Mouse (Mus musculus) heart, adult 18-20 months (tissue): ENCODE measurements around the gene Ppm1l. TPM values are rescaled to one million over a fixed set of nuclear protein-coding genes. Genes with fewer than 3 reads are reported as not detected.
A peak's percentile ranks its signal among the peaks of the same experiment; 100 is the strongest.
"Not testable (repeated sequence)": the region's sequence is repeated elsewhere in the genome, so short reads cannot be mapped to it uniquely, and the experiment has no call there.

Experiments
- DNase-seq, 2 experiments: peaks; one replicate each; pipeline ENCODE4 v3.0.0; 2021 to 2022; ENCODE audit warnings: mixed read lengths in 1 of 2
- total RNA-seq, 2 experiments: library from RNA; stranded (reverse); gene quantifications; 2 replicates each; pipeline ENCODE4 v1.2.3; 2021

The Ppm1l gene
- total RNA-seq, 2 experiments from 2014 or later = 29.2 TPM

DNA sequence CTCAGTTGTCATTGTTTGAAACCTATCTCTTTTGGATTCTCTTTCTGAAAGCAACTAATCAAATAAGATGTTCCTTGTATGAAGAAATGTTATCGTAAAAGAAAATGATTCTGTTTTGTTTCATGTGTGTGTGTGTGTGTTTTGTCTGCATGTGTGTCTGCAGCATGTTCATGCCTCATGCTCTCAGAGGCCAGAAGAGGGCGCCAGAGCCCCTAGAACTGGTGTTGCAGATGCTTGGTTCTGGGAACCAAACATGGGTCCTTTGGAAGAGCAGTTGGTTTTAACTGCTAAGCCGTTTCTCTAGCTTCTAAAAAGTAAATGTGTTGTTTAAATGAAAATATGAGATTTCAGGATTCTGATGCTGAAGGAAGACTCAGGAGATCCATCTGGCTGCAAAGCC is 56.1 kb downstream of the Ppm1l start:
- DNase-seq = no peak

DNA sequence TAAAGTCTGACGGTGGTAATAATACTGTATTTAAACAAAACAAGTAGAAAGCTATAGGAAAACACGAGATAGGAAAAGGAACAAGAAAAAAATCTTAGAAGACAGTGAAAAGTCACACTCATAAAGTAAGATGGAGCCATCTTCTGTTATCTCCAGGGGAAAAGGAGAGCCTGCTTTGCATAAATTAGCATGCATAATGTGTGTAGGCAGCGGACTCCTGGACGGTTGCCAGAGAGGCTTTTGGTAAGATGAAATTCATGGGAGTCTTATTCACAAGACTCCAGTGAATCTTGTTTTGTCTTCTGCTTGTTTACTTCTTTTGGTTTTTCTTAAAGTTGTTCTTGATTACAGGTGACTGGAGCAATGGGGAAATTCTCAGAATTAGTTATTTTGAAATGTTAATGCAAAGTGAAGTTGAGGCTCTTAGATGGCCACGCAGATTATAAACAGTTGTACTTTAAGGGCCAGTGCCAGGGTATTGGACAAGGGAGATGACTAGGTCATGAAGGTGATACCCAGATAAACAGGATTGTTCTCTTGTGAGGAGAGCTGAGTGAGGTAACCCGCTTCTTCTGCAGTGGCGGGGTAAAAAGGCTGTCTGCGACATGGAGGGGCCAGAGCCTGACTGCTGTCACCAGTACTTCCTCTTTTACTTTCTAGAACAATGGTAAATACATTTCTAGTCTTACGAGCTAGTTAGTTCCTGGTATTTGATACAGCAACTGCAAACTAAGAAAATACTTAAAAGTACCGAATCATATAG is 57.1 kb downstream of the Ppm1l start:
- DNase-seq = no peak

DNA sequence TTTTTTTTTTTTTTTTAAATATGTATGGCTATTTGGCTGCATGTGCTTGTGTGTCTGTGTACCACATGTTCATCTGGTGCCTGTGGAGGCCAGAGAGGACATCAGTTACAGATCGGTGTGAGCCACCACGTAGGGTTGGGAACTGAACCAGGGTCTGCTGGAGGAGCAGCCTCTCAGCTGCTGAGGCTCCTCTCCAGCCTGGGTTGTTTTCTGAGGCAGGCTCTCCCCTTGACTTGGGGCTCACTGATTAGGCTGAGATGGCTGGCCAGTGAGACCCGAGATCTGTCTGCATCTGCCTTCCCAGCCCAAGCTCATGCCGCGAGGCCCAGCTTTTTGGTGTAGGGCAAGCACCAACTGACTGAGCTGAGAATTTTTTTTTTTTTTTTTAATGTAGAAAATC is 57.9 kb downstream of the Ppm1l start:
- DNase-seq = no peak

DNA sequence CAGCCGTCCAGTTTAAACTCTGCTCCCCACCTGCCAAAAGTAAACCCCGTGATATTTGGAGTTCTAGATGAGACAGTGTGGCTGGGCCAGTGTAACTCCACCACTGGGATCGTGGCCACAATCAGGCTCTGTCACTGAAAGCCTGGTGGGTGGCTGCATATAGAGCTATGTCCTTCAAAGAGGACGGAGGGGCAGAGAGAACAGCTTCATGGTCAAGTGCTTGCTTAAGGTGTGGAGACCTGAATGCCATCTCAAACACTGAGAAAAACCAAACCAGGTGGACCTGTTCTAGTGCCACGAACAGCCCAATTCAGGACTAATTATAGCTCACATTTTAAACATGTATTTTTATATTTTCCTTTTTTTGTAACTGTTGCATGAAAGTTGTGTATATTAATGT is 58.3 kb downstream of the Ppm1l start:
- DNase-seq = no peak

DNA sequence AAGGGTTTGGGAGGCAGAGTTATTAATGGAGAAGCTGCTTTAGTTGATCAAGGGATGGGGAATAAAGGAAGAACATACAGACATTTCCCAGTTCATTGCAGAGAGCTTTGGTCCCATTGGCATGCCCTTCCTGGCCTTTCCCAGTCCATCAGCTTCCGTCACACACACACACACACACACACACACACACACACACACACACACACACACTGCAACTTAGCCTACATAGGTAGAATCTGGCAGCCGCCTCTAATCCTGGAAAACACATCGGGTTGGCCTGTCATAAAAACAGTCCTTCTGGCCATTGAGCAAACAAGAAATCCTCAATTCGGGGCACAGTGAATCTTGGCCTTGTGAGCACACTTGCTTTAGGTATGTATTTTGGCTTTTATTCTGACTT is 64.6 kb downstream of the Ppm1l start:
- DNase-seq = no peak

DNA sequence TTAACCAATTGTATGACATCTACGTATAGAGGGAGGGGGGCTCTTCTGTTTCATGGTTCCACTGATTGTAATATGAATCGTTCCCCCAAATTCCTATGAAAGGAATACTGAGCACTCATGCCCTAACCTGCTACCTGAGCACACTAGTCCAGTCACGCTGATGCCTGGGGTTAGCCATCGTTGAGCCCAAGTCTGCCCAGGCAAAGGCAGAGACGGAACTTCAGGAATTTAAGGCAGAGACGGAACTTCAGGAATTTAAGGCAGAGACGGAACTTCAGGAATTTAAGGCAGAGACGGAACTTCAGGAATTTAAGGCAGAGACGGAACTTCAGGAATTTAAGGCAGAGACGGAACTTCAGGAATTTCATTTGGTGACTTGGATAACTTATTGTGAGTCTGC is 75.2 kb downstream of the Ppm1l start:
- DNase-seq = not testable (repeated sequence)

DNA sequence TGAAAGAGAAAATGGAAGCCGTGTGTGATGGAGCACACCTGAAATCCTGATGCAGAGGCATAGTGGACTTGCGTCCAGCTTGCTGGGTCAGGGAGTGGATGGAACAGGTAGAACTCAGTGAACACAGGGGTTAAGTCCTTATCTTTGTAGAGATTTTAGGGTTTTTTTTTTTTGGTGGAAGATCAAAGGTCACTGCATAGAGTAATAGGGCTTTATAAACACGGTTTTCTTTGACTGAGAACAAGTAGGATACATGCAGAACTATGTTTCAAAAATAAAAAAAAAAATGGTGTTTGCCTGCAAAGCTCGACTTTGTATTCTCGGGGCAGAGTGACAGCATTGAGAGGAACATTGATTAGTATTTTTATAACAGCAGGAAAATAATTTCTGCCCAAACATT is 75.6 kb downstream of the Ppm1l start:
- no peak for DNase-seq

DNA sequence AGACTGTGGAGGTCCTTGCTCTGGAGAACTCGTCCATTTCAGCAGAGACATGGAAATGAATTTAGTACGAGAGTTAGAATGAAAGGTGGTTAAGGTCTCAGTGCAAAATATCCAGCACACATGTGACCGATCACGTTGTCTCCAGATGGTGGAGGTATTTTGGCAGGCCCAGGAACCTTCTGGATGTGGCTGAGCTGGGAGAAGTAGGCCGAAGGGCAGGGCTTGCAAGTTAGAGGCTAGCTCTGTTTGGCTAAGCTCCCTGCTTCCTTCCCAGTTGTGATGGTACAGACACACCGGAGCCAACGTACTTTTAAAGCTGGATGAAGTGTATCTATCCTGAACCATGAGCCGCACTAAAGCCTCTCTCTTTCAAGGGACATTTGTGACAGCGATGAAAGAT is 76.4 kb downstream of the Ppm1l start:
- peak; percentile 24 to 34 for DNase-seq

DNA sequence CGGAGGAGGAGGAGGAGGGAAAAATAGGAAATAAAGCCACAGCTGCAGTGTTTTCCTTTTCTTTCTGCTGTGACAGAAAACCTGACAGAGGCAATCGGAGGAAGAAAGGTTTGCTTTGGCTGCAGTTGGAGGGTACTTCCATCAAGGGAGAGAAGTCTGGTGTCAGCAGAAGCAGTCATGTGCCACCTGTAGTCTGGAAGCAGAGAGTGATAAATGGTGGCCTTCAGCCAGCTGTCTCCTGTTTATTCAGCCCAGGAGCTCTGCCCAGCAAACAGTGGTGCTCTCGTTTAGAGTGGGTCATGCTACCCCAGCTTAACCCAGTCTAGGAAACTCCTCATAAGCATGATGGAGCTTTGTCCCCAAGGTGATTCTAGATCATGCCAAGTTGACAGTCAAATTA is 77.3 kb downstream of the Ppm1l start:
- DNase-seq = peak; percentile 50 to 63

DNA sequence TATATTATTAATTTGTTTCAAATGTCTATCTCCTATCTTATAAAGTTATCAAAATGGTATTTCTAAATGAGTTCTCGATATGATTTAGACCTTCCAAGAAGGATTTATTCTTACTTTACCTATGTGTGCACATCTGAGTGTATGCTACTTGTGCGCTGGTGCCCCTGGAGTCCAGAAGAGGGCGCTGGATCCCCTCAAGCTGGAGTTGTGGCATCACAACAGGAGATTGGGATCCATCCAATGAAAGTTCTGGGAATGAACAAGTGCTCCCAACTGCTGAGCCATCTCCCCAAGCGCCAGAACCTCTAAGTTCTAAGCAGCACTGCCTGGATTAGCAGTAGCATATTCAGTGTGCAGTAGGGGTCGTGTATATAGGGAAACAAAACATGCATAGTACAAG is 78.4 kb downstream of the Ppm1l start:
- DNase-seq = no peak

DNA sequence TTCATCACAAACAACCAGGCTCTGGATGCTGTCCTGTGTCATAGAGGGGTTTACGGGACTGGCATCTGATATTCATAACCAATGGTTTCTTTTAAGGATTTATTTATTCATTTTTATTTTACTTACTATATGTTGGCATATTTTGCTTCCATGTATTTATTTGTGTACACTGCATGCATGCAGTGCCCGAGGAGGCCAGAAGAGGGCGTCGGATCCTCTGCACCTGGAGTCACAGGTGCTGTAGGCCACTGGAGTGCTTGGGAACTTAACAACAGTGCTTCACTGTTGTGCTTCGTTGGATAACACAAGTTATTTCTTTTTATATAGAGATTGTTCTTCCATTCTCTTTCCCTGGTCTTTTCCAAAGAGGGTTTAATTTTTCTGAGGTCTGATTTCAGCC is 81.1 kb downstream of the Ppm1l start:
- DNase-seq = no peak

DNA sequence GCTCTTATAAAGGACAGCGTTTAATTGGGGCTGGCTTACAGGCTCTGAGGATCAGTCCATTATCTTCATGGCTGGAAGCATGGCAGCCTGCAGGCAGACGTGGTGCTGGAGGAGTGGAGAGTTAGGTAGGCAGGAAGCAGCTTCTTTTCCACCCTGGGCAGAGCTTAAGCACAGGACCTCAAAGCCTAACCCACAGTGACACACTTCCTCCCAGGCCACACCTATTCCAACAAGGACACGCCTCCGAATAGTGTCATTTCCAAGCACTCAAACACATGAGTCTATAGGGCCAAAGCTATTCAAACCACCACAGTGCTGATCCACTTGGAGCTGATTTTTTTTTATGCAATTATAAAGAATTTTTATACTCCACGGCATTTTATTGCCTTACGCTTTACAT is 82.7 kb downstream of the Ppm1l start:
- DNase-seq = no peak

DNA sequence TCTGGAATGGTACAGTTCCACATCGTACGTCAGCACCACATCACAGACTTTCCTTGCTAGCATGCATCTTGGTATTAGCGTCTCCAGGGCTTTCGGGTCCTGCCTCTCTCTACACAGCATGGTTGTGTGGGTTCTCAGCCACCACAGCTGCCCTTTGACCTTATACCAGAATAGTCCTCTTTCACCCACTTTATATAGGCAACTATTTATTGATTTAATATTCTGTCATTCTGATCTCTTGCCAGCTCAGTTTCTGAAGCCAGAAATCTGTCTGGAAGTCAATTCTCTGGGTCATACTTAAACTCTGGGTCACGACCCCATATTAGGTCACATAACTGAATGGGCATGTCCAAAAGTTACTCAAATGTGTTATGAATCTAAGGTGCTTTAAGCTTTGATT is 86.5 kb downstream of the Ppm1l start:
- DNase-seq = no peak

DNA sequence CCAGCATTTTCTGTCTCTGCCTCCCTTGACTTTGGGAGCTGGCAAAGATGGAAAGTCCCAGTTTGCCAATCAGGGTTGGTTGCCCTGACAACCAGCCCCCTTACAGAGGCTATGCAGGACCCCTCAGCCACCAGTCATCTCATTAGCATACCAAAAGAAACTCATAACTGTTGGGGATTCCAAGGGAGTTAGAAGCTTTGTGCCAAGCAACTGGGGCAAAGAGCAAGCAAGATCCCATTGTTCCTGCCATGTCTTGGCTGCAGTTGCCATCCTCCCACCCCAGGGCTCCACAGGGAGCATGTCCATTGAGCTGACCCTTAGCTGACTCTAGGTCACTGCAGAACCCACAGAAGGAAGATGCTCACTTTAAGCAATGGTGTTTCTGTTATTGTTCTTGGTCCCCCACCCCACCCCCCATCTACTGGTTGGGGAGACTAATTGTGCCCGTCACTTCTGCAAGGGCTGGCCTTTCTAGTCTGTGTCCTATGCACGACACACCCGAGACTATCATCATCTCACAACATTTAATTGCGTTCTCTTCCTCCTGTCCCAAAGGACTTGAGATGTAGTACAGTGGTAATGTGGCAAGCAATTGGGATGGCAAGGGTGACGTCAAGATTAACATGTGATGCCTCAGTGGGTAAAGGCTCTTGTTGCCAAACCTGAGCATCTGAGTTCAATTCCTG is 89.7 kb downstream of the Ppm1l start:
- DNase-seq = no peak

DNA sequence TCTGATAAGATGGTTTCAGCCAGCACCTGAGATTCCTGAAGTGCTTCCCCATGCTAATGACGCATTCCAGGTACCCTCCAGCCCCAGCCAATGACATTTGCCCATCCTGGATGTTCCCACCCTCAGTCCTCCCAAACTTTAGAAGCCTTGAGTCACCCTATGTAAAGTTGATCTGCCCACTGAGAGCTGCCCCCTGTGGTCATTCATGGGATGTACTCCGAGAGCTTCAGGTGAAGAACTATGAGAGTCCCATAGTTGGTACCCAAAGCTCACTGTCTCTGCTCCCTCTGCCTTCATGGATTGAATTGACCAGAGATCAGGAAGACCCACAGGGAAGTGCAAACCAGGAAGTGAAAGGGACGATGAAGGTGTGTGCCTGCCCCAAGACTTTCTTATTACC is 91.4 kb downstream of the Ppm1l start:
- no peak for DNase-seq

DNA sequence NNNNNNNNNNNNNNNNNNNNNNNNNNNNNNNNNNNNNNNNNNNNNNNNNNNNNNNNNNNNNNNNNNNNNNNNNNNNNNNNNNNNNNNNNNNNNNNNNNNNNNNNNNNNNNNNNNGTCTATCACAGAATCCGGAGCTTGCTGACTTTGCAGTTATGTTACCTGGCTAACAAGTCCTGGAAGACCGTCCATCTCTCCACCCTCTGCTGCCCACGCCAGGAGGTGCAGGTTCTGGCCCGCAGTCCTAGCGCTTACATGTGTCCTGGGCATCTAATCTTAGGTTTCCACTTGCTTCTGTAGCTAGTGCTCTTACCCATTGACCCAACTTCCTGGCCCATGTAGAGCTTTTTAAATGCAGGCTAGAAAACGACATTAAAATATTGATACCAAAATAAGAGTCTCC is 99.5 kb downstream of the Ppm1l start:
- DNase-seq = no peak

DNA sequence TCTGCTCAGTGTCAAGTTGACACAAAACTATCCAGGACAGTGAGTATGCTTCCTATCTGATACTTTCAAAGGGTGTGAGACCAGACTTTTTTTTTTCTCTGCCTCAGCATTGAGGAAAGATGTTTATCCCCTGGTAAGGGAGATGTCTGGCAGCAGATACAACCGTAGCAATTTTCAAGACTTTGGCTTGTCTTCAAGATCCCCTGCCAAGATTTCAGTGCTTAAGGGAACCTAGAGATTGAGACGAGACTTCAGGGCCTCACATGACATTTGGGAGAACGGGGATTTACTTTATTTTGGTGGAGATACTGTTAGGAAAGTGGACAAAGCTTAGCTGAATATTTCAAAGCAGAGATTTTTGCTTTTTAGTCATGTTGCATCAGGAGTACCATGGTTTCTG is 106.1 kb downstream of the Ppm1l start:
- no peak for DNase-seq

DNA sequence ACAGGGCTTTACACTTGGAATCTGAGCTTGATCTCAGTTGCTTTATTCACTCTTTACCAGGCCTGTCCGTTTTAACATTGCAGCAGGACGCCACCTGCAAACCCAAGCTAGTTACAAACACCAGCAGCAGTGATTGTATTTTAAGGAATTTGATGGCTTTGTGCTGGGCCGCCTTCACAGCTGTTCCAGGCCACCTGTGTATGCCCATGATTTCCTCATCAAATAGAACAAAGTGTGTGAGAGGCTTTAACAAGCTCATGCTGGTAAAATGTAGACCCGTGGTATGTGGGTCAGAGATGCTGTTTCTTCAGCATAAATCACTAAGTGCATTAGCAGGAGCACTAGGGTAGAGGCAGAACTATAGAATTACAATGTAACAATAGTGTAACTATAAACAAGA is 106.7 kb downstream of the Ppm1l start:
- no peak for DNase-seq

DNA sequence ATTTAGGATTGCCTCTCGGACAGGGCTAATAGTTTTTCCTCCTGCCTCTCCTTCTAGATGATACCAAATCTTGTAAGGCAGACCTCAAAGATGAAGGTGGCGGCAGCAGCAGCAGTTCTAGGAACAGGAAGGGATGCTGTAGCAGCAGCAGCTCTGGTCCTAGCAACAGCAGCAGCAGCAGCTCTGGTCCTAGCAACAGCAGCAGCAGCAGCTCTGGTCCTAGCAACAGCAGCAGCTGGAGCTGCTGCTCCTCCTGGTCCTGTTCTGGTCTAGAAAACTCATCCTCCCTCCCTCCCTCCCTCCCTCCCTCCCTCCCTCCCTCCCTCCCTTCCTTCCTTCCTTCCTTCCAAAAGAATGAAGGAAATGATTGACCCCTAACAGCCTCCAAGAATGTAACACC is 108.1 kb downstream of the Ppm1l start:
- not testable (repeated sequence) for DNase-seq

DNA sequence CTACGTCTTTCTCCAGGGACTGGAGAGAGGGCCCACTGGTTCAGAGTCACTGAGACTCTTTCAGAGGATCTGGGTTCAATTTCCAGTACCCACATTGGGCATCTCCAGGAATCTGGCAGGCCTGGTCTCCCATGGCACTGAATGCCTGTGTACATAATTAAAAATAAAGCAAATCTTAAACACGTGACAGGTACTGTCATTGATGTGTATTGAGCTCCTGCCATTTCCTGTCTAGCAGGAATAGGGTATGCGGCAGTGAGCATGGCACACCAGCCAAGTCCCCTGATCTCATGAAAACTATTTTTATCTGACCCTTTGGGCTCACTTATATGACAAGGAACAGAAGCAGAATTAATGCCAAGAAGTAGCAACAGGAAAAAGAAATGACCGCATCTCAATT is 110.6 kb downstream of the Ppm1l start:
- DNase-seq = peak; percentile 19 to 55

DNA sequence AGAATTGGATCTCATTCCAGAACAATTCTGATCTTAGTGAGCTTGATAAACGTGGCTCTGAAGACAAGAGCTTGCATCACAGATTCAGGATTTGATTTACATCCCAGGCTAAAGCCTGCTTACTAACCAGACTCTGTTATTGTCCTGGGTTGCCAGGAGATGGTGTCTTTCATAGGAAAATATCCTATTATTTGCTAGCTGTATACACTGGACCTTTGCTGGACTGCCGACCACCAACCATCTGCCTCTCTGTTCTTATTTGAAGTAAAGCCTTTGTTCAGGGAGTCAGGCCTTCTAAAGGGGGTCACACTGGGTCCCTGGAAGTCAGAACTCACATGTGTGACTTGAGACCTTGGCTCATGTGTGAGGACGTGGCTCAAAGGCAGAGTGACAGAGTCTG is 111.6 kb downstream of the Ppm1l start:
- no peak for DNase-seq

DNA sequence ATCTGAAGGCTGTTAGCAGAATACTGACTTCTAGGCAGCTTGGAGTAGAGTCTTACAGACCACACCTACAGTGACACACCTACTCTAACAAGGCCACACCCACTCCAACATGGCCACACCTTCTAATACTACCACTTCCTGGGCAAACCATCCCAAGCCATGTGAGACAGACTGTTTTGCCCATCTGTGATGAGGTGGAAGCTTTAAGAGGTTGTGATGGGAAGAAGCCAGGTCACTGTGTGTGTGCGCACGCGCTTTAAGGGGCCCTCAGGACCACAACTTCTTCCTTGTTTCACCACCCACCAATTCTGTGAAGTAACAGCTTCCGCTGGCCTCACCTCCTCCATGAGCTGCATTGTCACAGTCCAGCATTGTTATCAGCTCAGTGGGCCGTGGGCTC is 112.7 kb downstream of the Ppm1l start:
- no peak for DNase-seq

DNA sequence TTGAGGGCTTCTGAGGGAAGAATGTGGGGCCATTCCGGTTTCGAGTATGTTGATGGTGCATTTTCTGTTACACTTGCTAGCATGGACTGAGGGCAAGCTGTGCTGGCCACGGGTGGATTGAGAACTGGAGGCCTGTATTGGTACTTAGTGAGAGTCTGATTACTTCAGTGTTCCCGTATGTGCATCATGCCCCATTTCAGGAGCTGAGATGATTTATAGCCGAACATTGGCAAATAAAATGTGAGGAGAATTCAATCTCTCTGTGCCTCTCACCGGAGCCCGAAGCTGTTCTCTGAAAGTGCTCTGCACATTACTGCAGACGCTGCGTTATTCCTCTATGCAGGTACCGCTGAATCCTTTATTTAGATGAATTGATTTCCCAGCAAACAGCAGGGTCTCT is 116.9 kb downstream of the Ppm1l start:
- DNase-seq = no peak
